Mouse (Mus musculus): ENCODE measurements around the gene Slc41a2. TPM values are rescaled to one million over a fixed set of nuclear protein-coding genes. Genes with fewer than 3 reads are reported as not detected.

The Slc41a2 gene
- polyA plus RNA-seq, 1 experiment from 2014 or later = not detected

DNA sequence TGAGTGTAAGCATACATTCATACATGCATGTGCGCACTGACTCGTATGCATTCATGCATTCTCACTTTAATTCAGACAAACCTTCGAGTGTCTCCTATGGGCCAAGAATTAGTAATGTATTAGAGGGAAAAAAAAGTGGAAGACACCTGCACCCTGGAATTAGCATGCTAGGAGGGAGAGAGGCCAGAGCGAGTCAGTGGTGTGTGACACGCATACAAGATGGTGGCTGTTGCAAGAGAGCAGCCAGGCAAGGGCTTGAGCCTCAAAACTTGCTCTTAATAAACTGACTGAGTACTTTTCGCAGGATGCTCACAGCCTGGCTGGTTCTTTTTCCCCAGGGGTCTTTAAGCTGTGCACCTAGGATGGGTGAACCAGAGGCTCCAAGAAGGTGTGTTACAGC lies 152.6 kb downstream of the Slc41a2 start:
- Histone ChIP-seq H3K9ac (ENCODE audit: low read depth, low read length) (no peak overlapping the region), H3K4me3 (ENCODE audit: low read depth, low read length) (no peak overlapping the region), H3K36me3 (ENCODE audit: control insufficient read depth, insufficient read depth) (no peaks in the 10 kb centered on the region), H3K4me2 (ENCODE audit: low read depth, low read length) (no peak overlapping the region), H3K27ac (ENCODE audit: low read length) (no peak overlapping the region), H3K9me3 (replicated peaks; ENCODE audit: control insufficient read depth, low read length) (no peaks in the 10 kb centered on the region), H3K4me1 (ENCODE audit: control insufficient read depth, low read depth, low read length) (peaks cover 3% of the 10 kb centered on the region), H3K27me3 (ENCODE audit: control insufficient read depth, insufficient read depth, low read depth, low read length) (no peaks in the 10 kb centered on the region)
- no peak for ATAC-seq (ENCODE audit: low read depth)
- WGBS (ENCODE audit: insufficient replicate concordance) = 71% methylated on average over 6 of the region's 6 CpGs

DNA sequence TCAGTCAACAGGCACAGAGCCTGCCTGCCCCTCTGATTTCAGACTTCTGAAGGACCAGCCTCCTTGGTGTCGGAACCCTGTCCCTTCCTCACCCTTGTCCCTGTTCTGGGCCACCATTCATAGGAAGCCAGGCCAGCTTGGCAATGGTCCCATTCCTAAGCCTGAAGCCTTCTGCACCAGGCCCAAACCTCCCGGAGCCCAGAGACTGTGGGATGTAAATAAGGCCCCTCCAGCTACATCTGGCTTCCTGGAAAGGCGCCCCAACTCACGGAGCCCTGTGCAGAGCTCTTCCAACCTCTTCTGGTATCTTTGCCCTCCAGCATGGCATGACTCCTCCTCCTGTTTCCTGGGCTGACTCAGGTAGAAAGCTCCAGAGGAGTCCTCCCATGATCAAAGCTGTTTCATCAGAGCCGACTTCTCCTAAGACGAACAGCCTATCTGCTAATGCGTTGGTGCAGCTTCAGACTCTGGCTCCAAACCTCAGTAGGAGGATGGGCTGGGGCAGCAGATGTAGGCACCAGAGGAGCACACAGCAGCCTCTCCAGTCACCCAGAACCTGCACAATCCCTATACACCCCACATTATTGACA lies 153.1 kb downstream of the Slc41a2 start:
- H3K9ac ChIP-seq (ENCODE audit: low read depth, low read length) = no peak overlapping the region
- no peaks in the 10 kb centered on the region for H3K9me3 ChIP-seq (replicated peaks; ENCODE audit: control insufficient read depth, low read length)
- H3K27ac ChIP-seq (ENCODE audit: low read length) = no peak overlapping the region
- H3K4me3 ChIP-seq (ENCODE audit: low read depth, low read length) = no peak overlapping the region
- H3K27me3 ChIP-seq (ENCODE audit: control insufficient read depth, insufficient read depth, low read depth, low read length) = no peaks in the 10 kb centered on the region
- H3K4me1 ChIP-seq (ENCODE audit: control insufficient read depth, low read depth, low read length) = peaks cover 3% of the 10 kb centered on the region
- no peak overlapping the region for H3K4me2 ChIP-seq (ENCODE audit: low read depth, low read length)
- no peak for ATAC-seq (ENCODE audit: low read depth)
- no peaks in the 10 kb centered on the region for H3K36me3 ChIP-seq (ENCODE audit: control insufficient read depth, insufficient read depth)
- 23% methylated on average over 7 of the region's 7 CpGs for WGBS (ENCODE audit: insufficient replicate concordance)

- Histone ChIP-seq H3K4me2 (ENCODE audit: low read depth, low read length) (no peak overlapping the region), H3K4me1 (ENCODE audit: control insufficient read depth, low read depth, low read length) (peaks cover 3% of the 10 kb centered on the region), H3K27ac (ENCODE audit: low read length) (peak overlapping the region; percentile 45; the same call in 1 of the 2 replicates), H3K9me3 (replicated peaks; ENCODE audit: control insufficient read depth, low read length) (no peaks in the 10 kb centered on the region), H3K36me3 (ENCODE audit: control insufficient read depth, insufficient read depth) (no peaks in the 10 kb centered on the region), H3K4me3 (ENCODE audit: low read depth, low read length) (no peak overlapping the region), H3K27me3 (ENCODE audit: control insufficient read depth, insufficient read depth, low read depth, low read length) (no peaks in the 10 kb centered on the region), H3K9ac (ENCODE audit: low read depth, low read length) (no peak overlapping the region)
- no peak for ATAC-seq (ENCODE audit: low read depth)
- 25% methylated on average over 12 of the region's 12 CpGs for WGBS (ENCODE audit: insufficient replicate concordance)
These were observed 153.8 kb downstream of the Slc41a2 start for GRCm38 (mm10) chr10:83183634-83184479.

GRCm38 (mm10) chr10:83182573-83182960 lies 155.1 kb downstream of the Slc41a2 start:
- no peak for ATAC-seq (ENCODE audit: low read depth)
- H3K9me3 ChIP-seq (replicated peaks; ENCODE audit: control insufficient read depth, low read length) = no peaks in the 10 kb centered on the region
- peaks cover 3% of the 10 kb centered on the region for H3K4me1 ChIP-seq (ENCODE audit: control insufficient read depth, low read depth, low read length)
- 37% methylated on average over 8 of the region's 8 CpGs for WGBS (ENCODE audit: insufficient replicate concordance)
- H3K27ac ChIP-seq (ENCODE audit: low read length) = no peak overlapping the region
- H3K36me3 ChIP-seq (ENCODE audit: control insufficient read depth, insufficient read depth) = no peaks in the 10 kb centered on the region
- no peak overlapping the region for H3K4me3 ChIP-seq (ENCODE audit: low read depth, low read length)
- no peak overlapping the region for H3K9ac ChIP-seq (ENCODE audit: low read depth, low read length)
- no peak overlapping the region for H3K4me2 ChIP-seq (ENCODE audit: low read depth, low read length)
- H3K27me3 ChIP-seq (ENCODE audit: control insufficient read depth, insufficient read depth, low read depth, low read length) = no peaks in the 10 kb centered on the region

DNA sequence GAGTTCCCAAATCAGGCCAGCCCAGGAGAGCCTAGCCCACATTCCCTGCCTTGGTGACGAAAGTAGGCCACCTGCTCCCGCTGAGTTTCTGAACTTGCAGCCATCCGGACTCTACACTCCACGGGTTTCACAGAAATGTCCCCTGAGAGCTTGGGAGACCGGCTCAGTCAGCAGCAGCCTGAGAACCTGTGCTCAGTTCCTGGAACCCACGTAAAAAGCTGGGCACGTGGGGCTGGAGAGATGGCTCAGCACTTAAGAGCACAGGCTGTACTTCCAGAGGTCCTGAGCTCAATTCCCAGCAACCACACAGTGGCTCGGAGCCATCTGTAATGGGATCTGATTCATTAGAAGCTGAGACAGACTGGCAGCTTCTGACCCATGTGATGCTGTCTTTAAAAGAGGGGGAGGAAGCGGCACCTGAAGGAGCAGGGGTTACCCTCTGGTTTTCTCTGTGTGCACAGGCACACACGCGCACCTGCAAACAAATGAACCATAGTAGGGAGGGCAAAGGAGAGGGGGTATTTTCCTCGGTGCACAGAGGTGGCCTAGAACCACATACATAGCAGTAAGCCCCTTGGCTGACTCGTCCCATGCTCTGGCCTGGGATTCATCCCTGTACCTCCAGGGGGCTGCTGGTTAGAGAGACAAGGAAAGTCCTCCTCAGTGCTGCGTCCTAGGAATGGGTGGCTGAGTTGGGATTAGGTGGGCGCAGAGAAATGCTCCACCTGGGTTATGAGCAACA lies 155.7 kb downstream of the Slc41a2 start:
- WGBS (ENCODE audit: insufficient replicate concordance) = 70% methylated on average over 15 of the region's 15 CpGs
- Histone ChIP-seq H3K27ac (ENCODE audit: low read length) (no peak overlapping the region), H3K27me3 (ENCODE audit: control insufficient read depth, insufficient read depth, low read depth, low read length) (no peaks in the 10 kb centered on the region), H3K9ac (ENCODE audit: low read depth, low read length) (no peak overlapping the region), H3K9me3 (replicated peaks; ENCODE audit: control insufficient read depth, low read length) (no peaks in the 10 kb centered on the region), H3K4me1 (ENCODE audit: control insufficient read depth, low read depth, low read length) (peaks cover 3% of the 10 kb centered on the region), H3K4me3 (ENCODE audit: low read depth, low read length) (no peak overlapping the region), H3K36me3 (ENCODE audit: control insufficient read depth, insufficient read depth) (no peaks in the 10 kb centered on the region), H3K4me2 (ENCODE audit: low read depth, low read length) (no peak overlapping the region)
- ATAC-seq (ENCODE audit: low read depth) = no peak

Other genes starting within 250 kb of the Slc41a2 start
- 0.19 and 0.20 TPM in 2 replicates for gene D10Wsu102e, start 22.3 kb upstream of the Slc41a2 start, polyA plus RNA-seq (2015; fragmentation: Nextera tagmentation; extraction: Ambion mirVana)
- gene Aldh1l2, start 196.3 kb upstream of the Slc41a2 start, polyA plus RNA-seq (2015; fragmentation: Nextera tagmentation; extraction: Ambion mirVana) = 0.36 and 0.44 TPM in 2 replicates
- 9.2 and 10.0 TPM in 2 replicates for gene Washc4, start 205.9 kb upstream of the Slc41a2 start, polyA plus RNA-seq (2015; fragmentation: Nextera tagmentation; extraction: Ambion mirVana)

Measured in liver, embryonic 16.5 days (tissue).